Mouse (Mus musculus) stomach, postnatal 0 days (tissue): ENCODE measurements at regions not wholly inside any gene's neighbourhood (a gene's known extent, or its start where the extent isn't known, plus 50 kb on each side); places are given as distances from the start of the nearest gene placed in this dataset.

Experiments used
- CTCF ChIP-seq: IDR thresholded peaks from 2 replicates; pipeline ENCODE4 v1.5.1; 2016; ENCODE audit warnings: antibody characterized with exemption, low read depth, mild to moderate bottlenecking, moderate library complexity
- EP300 ChIP-seq: optimal IDR thresholded peaks from 2 replicates; pipeline ENCODE3; 2016; ENCODE audit warnings: antibody characterized with exemption

- TF ChIP-seq EP300 (no peak), CTCF (no peak)
These were observed 89.8 kb downstream of the Rap2a start for GRCm38 (mm10) chr14:120568054-120568453.
